Mouse (Mus musculus) liver (tissue): ENCODE results near the gene Col6a5.

Experiments used
- DNase-seq: peaks from one replicate; pipeline ENCODE4 v3.0.0-alpha.2; 2020; ENCODE audit warnings: mixed read lengths

Col6a5 gene

DNA sequence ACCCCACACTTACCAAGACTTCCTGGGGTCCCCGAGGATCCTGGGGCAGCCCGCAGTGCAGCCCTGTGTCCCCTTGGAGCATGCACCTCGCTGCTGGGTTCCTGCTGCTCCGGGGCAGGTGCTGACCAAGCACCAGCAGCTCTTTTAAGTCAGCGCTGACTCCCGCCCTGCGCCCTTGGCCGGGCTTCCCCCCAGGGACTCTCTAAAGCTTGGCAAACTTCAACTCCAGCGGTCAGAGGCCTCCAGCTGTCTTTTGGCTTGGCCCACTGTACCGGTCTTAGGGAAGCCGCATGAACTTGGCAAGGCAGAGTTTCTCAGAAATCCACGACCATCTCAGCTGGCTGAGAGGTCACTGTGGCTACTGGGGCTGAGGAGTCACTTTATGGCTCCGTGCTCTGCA, at the start of gene Col6a5:
Gene Col6a5 (minus strand): TSS at position 111 of the 400 bp plus-strand sequence.
- peak; percentile 4 for DNase-seq

DNA sequence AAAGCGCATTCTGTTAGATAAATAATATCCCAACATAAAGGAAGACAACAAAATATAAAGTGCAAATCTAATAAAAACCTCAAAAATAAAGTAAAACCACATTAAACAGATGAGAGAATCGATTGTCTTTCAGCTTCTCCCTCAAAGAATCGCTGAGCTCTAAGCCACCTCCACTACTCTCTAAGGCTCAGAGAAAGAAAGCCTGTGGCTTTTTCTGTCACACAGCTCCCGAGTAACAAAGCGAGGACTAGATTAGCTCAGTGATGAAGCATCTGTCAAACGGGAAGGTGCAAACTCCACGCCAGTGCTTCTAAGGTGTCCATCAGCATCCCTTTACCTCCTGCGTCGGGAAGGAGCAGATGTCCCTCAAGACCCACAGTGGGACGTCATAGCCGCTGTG, 37.5 kb upstream of the Col6a5 start:
- no peak for DNase-seq

DNA sequence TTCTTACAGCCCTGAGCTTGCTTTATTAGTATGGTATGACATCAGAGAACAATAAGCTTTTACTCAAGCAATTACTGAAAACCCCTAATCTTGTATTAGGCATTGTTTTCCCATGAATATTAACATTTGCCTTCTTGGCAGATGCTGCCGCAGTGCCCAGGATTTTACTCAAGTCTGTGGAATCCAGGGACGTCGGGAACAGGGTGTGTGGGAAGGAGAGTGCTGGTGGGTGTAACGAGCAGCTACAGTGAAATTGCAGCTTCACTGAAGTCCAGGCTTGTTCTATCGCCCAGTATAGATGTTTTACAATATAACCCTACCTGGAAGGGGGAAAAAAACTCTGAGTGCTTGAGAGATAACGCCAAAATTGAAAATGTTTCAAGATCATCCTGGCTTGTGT, 32.0 kb upstream of the Col6a5 start:
- DNase-seq, result no peak

DNA sequence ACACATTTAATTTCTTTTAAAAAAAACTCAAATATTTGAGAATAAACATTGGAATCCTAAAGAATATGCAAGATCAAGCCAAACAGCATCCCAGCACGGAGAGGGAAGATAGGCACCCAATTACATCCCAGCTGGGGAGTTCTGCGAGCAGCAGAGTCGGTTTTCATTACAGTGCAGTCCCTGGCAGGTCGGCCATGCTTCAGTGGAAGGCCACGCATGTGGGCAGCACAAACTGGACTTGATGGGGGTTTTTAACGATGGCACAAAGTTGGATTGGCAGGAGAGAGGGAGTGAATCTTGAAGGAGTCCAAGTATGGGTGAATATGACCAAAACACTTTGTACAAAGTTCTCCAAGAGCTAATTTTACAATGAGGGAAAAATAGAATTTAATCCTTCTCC, 29.7 kb upstream of the Col6a5 start:
- DNase-seq, result no peak

DNA sequence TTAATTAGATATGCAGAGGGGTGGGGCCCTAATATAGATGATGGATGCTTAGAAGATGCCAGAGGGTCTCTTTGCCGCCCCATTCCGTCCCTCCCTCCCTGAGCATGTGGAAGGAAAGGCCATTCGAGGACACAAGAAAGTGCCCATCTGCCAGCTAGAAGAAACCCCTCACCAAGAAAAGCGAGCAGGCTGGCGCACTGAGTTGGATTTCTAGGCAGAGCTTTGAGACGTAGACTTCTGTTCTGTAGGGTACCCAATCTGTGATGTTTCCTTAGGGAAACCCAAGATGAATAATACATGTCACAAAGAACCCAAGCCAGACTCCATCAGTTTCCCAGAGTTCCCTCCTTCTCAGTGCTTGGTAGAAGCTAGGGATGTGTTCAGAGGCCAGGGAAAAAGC, 29.0 kb upstream of the Col6a5 start:
- no peak for DNase-seq

DNA sequence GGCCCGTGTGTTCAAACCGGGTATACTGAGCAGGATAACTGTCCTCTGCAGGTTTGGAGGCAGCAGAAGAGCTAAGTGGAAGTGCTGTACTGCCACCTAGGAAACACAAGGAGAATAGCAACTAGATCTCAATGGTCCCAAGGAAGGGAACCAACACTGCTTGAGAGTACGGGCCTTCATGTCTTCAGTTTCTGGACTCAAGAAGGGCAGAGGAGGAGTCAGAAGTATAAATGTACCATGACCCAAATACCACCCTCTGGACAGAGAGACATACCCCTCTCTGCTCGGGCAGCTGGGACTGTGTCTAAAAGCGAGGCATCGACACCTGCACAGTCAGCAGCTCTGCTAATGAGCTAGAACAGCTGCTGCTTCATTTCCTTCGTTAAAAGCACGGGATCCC, 27.7 kb upstream of the Col6a5 start:
- DNase-seq, result no peak

DNA sequence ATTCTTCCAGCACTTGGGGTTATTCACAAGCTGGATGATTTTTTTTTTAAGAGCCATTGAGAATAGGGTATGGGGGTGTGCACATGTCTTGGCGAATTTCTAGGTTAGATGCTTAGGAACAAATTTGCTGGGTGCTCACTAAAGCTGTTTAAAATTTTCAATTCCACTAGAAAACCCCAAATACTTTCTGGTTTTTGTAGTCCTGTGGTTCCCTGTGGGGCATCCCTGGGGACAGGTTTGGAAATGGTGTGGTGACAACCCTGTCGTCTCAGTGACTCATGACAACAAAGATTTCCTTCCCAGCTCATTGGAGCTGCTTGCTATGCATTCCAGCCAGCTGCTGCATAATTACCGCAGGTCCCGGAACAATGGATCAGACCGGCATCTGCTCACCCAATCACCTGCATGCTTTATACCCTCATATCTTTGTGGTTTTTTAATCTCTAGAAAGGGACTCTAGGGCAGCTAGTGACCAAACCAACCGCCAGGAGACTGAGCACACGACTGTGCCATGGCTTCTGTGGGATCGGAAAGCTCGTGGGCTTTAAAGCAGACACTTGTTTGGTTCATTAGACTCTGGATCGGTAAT, 24.6 kb upstream of the Col6a5 start:
- DNase-seq, result no peak

DNA sequence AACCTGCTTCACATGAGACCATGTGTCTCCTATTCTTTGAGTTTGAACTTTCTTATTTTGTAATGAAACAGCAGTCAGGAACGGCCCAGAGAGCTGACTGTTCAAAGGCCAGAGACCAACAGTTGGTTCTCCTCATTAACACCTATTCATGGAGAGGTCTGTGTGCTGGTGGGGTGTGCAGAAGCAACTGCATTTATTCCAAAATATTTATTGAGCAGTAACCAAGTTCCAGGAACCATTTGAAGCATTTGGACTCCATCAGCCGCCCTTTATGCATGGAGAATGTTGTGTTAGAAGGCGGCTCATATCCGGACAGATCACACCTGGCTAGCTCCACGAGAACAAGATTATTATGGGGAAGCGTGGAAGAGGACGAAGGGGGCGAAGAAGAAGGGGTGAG, 18.0 kb upstream of the Col6a5 start:
- DNase-seq, result no peak

DNA sequence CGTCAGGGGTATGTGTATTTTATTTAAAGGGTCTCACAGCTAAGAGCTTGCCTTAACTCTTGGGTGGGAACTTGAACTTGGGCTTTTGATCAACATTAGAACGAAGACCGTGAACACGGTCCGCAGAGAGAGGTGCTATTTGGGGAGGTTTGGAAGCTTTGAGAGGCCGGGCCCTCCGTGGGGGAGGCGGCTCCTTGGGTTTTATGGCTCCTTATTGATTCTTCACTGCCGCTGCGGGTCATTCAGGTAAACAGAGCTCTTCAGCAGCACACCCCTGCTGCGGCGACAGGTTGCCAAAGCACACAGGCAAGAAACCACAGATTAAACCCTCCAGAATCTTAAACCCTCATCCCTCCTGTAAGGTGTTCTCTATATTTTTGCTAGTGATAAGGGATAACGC, 16.4 kb upstream of the Col6a5 start:
- DNase-seq, result no peak

DNA sequence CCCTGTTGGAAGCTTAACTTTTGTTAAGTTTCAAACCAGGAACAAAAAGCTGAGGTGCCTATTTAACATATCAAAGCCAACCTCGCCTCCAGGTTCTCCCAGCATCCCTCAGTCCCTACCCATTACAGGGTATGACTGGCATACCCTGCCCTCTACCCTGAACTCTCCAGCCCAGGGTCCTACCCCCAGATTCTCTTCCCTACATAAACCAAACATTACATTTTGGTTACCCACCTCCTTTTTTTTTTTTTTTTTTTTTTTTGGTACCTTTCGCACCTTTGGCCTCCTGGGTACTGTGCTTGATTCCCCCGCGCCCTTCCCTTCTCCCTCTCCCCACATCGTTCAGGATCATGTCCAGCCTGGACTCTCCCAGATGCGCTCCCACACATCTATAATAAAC, 15.9 kb upstream of the Col6a5 start:
- no peak for DNase-seq

DNA sequence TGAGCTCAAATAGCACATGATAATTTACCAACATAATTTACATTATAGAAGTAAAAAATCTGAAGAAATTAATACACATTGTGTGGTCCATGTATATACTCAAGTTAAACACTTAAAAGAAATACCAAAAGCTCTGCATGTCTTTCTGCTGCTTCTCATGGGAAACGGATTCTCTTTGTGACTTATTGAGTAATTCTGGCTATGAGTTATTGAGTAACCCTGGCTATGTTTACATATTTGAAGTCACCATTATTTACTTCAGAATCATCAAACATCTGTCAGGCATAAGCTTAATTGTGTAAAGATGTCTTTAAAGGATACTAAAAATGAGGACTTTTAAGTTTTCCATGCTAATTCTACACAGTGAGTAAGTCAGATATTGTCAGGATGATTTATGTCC, 13.3 kb upstream of the Col6a5 start:
- no peak for DNase-seq

DNA sequence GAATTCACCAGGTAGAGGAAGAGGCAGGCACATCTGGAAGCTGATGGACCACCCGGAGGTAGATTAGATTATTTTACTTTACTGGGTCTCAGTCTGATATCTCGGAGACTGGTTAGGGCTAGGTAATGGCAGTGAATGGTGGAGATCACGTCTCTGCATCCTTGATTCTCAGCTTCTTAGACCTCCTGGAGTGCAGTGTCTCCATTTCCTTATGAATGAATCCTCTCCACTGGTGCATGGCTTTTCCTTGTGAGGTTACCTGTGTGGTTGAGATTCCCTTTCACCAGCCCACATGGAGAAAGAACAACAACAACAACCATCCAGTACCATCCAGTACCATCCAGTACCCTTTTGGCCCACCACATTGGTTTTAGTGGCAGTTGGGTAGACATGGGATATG, 11.6 kb upstream of the Col6a5 start:
- no peak for DNase-seq

DNA sequence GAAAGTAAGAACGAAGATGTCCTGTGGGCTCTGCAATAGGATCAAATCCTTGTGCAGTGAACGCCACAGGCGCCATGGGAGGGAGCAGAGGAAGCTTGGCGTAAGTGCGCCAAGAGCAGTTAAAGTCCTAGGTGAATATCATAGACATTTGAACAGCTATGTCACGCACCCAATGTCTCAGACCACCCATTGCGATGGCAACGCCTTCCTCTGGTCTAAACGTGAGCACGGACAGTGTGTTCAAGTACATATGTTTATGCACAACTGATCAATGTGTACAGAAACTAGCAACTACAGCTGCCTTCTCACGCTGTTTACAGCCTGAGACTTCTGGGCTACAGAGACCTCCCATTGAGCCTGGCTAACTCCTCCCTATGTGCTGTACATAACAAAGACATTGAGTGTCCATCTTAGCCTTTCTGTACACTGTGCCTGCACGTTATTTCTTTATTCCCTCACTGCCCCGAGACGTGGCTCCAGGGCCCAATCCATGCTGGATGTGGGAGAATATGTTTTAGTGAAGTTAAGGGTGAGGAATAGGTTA, 11.0 kb upstream of the Col6a5 start:
- DNase-seq, result no peak

DNA sequence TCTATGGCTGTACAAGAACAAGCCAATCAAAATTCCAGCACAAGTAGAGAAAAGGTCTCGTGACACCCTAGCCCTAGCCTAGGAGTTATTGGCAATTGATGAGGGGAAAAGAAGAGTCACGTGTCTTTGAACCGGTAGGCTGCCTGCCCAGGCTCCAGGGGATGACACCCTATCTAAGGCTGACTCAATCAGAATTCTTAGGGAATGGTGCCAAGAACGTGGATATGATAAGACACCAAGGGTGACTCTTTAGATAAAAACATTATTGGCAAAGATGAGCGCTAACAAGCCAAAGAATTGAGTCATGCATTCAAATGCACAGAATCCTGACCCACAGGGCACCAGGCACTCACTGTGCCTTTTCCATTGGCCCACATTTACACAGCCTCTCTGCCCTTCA, 10.5 kb upstream of the Col6a5 start:
- no peak for DNase-seq

DNA sequence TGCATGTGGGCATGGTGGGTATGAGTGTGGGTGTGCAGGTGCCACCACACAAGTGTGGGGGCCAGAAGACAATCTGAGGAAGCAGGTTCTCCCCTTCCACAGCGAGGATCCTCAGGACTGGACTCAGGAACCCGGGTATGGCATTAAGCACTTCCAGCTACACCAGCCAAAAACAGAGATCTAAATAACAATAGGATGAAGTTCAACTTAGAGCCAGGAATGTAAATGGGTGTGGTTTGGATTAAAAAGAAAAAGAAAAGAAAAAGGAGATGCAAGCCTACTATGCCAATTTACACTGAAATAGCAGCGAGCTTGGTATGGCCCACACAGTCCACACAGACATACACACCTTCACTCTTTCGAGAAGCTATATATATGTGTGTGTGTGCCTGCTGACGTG, 7.5 kb upstream of the Col6a5 start:
- no peak for DNase-seq

DNA sequence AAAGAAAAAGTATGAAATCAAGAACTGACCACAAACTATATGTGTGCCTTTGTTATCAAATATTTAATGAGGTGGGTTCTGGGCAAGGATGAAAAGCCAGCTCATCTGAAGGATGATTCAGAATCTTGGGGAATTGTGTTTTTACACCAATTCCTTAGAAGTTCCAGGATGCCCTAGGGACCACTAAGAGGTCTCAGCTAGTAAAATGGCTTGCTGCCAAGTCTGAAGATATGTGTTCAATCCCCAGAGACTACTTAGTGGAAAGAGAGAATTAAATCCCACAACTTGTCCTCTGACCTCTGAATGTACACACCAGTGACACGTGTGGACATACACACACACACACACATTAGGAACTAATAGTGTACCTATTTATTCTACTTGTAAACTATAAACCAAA, 1.3 kb downstream of the Col6a5 start:
- no peak for DNase-seq

DNA sequence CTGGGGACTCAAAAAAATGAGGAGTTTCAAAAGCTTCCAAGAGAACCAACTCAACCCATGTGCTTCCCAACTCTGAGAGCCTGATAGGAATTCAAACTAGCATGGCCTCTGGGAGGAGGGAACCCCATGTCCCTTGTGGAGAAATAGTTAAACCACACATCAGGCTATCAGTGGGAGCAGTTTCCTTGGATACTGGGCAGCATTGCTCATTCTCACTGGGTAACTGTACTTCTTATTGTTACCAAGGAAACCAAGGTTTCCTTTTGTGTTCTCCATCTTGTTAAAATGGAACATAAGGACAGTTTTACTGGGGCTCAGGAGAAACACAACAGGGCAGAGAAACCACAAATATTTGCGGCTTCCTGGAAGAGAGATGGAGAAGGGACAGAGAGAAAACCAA, 10.7 kb downstream of the Col6a5 start:
- no peak for DNase-seq

DNA sequence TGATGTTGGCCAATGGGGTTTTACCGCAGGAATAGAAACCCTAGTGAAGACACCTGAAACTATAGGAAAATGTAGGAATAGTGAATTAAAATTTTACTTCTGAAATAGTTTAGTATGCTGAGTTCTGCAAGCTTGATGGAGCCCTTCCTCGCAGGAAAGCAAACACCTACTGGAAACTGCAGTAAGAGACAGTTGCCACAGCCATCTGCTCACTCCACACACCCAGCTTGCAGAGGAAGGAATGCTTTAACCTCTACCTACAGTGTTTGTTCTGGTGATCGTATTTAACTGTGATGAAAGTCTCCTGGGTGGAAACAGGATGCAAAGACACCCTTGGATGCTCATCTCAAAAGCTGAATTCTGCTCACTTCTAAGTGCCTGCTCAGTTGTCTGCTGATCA, 12.9 kb downstream of the Col6a5 start:
- DNase-seq, result no peak

DNA sequence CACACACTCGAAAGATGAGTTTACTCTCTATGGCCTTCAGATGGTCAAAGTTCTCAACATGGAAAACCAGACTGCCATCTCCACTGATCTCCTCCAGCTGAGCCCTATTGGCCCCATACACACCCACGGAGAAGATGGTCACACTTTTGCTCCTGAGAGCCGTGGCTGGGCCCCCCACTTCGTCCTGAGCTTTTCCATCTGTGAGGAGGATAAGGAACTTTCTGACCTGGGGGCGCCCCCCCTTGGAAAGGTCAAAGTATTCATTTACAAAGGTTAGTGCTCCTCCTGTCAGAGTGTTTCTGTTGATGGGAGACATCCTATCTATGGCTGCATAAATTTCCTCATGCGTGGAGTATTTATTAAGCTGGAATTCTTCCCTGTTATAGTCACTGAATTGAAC, 26.6 kb downstream of the Col6a5 start:
- DNase-seq, result no peak

DNA sequence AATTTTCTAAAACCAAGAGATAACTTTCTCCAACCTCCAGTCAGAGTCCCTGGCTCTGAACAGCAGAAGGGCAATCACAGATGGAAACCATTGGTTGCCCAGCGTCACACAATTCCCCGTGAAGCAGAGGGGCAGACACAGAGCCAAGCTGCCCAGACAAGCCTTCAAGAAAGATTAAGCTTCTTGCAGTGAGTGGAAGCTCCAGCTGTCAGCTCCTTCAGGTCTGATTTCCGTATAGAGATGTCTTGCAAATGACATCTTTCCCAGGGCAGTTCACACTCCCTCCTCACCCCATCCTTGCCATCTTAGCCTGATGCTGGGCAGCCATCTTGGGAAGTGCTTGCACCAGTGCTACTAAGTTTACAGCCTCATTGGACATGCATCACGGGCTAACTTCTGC, 31.2 kb downstream of the Col6a5 start:
- no peak for DNase-seq

DNA sequence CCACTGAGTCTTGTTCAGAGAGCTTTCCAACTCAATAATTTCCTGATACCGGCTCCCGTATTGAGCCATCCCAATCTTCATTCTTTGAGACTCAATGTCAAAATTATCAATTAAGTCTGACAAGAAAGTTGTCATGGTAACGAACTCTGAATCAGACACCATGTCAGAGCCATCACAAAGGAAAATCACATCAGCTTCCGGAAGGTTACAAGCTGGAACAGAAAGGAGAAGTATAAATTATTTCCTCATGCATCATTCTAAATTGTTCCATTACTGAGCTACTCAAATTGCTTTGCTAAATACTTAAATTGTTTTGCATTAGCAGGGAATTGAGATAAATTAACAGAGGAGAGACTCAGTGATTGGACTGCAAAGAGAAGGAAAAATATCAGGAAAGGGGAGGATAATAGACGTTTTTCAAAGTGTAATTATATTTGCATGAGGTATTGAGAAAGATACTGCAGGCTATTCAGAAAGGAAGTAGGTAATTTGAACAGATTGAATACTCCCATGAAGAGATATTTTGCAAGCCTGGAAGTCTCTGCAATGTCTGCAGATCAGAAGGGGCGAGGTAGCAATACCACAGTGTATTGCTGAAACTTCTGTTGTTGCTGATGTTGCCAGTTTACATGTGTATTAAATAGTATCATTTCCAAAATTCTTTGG, 31.9 kb downstream of the Col6a5 start:
- no peak for DNase-seq

DNA sequence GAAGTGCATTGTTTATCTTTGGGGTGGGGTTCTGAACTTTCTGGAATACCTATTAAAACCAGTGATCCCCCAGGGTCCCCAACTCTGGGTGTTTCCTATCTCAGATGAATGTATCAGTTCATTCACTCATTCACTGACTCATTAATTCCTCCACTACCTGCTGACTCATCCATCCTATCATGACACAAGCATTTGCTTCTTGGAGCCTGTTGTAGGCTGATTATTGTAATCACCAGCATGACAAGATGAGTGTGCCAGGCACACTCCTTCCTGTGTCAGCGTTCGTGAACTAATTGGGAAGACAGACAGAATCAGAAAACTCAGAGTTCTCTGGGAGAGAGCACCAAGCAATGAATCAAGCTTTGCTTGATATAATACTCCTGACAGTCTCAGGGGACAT, 36.8 kb downstream of the Col6a5 start:
- DNase-seq, result no peak

DNA sequence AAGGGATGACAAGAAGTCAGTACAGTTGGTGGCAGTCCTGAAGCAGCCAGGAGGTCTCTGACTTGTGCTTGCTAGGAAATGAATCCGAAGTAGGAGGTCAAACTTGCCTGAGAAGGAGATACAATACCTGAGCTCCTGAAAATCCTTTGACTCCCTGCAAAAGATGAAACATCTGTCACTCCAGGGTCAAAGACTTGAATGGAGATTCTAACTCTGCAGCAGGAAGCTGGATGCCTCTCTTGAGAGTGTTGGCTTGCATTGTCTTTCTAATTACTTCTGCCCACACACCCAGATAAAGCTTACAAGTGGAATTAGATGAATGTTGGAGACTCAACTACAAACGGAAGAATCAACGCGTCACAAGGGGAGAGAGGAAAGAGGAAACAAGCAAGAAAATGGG, 45.3 kb downstream of the Col6a5 start:
- DNase-seq, result no peak

DNA sequence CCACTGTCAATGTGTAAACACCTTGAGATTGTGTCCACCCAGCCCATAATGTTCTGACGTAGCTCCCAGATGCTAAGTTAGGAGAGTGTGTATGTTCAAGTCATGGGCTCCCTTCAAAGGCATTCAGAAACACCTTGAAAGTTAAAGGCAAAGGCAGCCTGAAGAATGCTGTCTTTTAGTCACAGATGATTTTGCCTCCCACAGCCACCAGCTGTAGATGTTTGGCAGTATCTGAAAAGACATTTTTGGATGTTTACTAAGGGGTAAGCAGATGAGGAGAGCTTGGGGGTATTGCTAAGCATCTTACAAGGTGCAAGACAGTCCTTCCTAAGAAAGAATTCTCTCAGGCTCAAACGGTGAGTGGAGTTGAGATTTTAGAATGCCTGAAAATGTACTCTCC, 50.3 kb downstream of the Col6a5 start:
- no peak for DNase-seq

DNA sequence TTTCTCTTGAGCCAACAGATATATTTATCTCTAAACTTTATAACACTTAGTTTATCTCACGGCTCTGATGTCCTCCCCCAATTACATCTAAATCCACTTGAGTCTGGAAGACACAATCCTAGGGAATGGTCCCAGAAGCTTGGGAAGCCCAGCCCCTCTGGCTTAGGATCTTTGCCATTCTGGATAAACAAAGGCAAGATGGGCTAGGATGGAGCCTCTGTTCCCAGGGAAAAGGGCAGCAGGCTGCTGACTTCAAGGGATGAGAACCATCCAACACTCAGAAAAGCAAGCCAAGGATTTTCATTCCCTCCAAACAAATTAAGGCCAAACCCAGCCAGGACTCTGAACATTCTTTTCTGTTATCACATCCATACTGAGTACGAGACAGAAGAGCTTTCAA, 51.1 kb downstream of the Col6a5 start:
- DNase-seq, result no peak
